Mouse (Mus musculus) midbrain, embryonic 16.5 days (tissue): ENCODE results near the gene Arhgap15. TPM values are rescaled to one million over a fixed set of nuclear protein-coding genes. Genes with fewer than 3 reads are reported as not detected.

Source experiments
- ATAC-seq: fragments of 200-750 bp; cut with Nextera tagmentation; 2 replicates; pipeline ENCODE4 v1.8.0; 2017; ENCODE audit warnings: moderate TSS enrichment
- H3K27ac ChIP-seq: fragments of 300-500 bp; sonication (generic); 2 replicates; pipeline ENCODE4 v1.5.1; 2014; ENCODE audit warnings: mild to moderate bottlenecking, low read length, mixed read lengths
- H3K27me3 ChIP-seq: fragments of 300-500 bp; sonication (generic); 2 replicates; pipeline ENCODE4 v1.6.1; 2014; ENCODE audit warnings: low read depth, low read length, mixed read lengths; ENCODE audit not compliant: control insufficient read depth, insufficient read depth
- H3K36me3 ChIP-seq: fragments of 300-500 bp; sonication (generic); 2 replicates; pipeline ENCODE4 v1.6.1; 2014; ENCODE audit warnings: mild to moderate bottlenecking, low read length, moderate library complexity, mixed read lengths; ENCODE audit not compliant: control insufficient read depth, insufficient read depth
- H3K4me1 ChIP-seq: fragments of 300-500 bp; sonication (generic); 2 replicates; pipeline ENCODE4 v1.6.1; 2014; ENCODE audit warnings: mild to moderate bottlenecking, low read length, mixed read lengths; ENCODE audit not compliant: control insufficient read depth, insufficient read depth
- H3K4me2 ChIP-seq: fragments of 300-500 bp; sonication (generic); 2 replicates; pipeline ENCODE4 v1.6.1; 2014; ENCODE audit warnings: mild to moderate bottlenecking, low read length, mixed read lengths
- H3K4me3 ChIP-seq: fragments of 300-500 bp; sonication (generic); 2 replicates; pipeline ENCODE4 v1.5.1; 2014; ENCODE audit warnings: low read depth, mild to moderate bottlenecking, low read length, moderate library complexity, mixed read lengths
- H3K9ac ChIP-seq: fragments of 300-500 bp; sonication (generic); 2 replicates; pipeline ENCODE4 v1.6.1; 2014; ENCODE audit warnings: low read depth, low read length, mixed read lengths
- H3K9me3 ChIP-seq: fragments of 300-500 bp; sonication (generic); replicated peaks from 2 replicates; pipeline ENCODE4 v1.6.1; 2014; ENCODE audit warnings: mild to moderate bottlenecking, low read length, mixed read lengths; ENCODE audit not compliant: control insufficient read depth, poor library complexity, severe bottlenecking
- WGBS: fragments of 180-500 bp; shearing (Covaris S2); extraction: QIAGEN DNeasy Blood & Tissue Kit; methylation state at CpG from one replicate; pipeline ENCODE4 v1.1.7; 2014; 5-methylcytosine and 5-hydroxymethylcytosine counted together
- polyA plus RNA-seq: library from polyadenylated mRNA; unstranded; fragments of >200 nt; fragmentation: Nextera tagmentation; extraction: Ambion mirVana; gene quantifications from 2 replicates; pipeline ENCODE4 v1.2.1, GENCODE M21; 2015

The Arhgap15 gene
- polyA plus RNA-seq, 1 experiment from 2014 or later = 1.1 TPM

GRCm38 (mm10) chr2:44098552-44098951 lies 349.9 kb downstream of the Arhgap15 start:
- H3K36me3 ChIP-seq = no peaks in the 10 kb centered on the region
- H3K27ac ChIP-seq = no peak overlapping the region
- no peak for ATAC-seq
- peaks cover 6% of the 10 kb centered on the region for H3K9me3 ChIP-seq
- WGBS = 92% methylated on average over 4 of the region's 4 CpGs
- H3K4me3 ChIP-seq = no peak overlapping the region
- H3K9ac ChIP-seq = no peak overlapping the region
- no peaks in the 10 kb centered on the region for H3K4me1 ChIP-seq
- no peak overlapping the region for H3K4me2 ChIP-seq
- H3K27me3 ChIP-seq = no peaks in the 10 kb centered on the region

- Histone ChIP-seq H3K4me3 (no peak overlapping the region), H3K9ac (no peak overlapping the region), H3K4me1 (peaks cover 5% of the 10 kb centered on the region), H3K9me3 (peaks cover 3% of the 10 kb centered on the region), H3K4me2 (no peak overlapping the region), H3K27ac (no peak overlapping the region), H3K36me3 (no peaks in the 10 kb centered on the region), H3K27me3 (no peaks in the 10 kb centered on the region)
- WGBS = 87% methylated on average over 6 of the region's 6 CpGs
- ATAC-seq = no peak
Observed at GRCm38 (mm10) chr2:44102351-44102750, 353.7 kb downstream of the Arhgap15 start.

- H3K27me3 ChIP-seq = no peaks in the 10 kb centered on the region
- no peak overlapping the region for H3K9ac ChIP-seq
- H3K4me1 ChIP-seq = peaks cover 5% of the 10 kb centered on the region
- H3K36me3 ChIP-seq = no peaks in the 10 kb centered on the region
- WGBS = 87% methylated on average over 8 of the region's 8 CpGs
- H3K4me3 ChIP-seq = no peak overlapping the region
- H3K27ac ChIP-seq = no peak overlapping the region
- ATAC-seq = no peak
- no peaks in the 10 kb centered on the region for H3K9me3 ChIP-seq
- H3K4me2 ChIP-seq = no peak overlapping the region
Observed at GRCm38 (mm10) chr2:44103321-44103720, 354.7 kb downstream of the Arhgap15 start.

GRCm38 (mm10) chr2:44103742-44104141 lies 355.1 kb downstream of the Arhgap15 start:
- Histone ChIP-seq H3K9ac (no peak overlapping the region), H3K9me3 (no peaks in the 10 kb centered on the region), H3K36me3 (no peaks in the 10 kb centered on the region), H3K4me3 (no peak overlapping the region), H3K27ac (no peak overlapping the region), H3K4me1 (peaks cover 5% of the 10 kb centered on the region), H3K27me3 (no peaks in the 10 kb centered on the region), H3K4me2 (no peak overlapping the region)
- WGBS = 78% methylated on average over 5 of the region's 5 CpGs
- ATAC-seq = no peak

- Histone ChIP-seq H3K27ac (no peak overlapping the region), H3K9ac (peak overlapping the region; percentile 24; the same call in 1 of the 2 replicates), H3K4me3 (0 out of 2 replicates have a peak overlapping the region, but pooled peaks have one; percentile 1), H3K27me3 (no peaks in the 10 kb centered on the region), H3K9me3 (no peaks in the 10 kb centered on the region), H3K36me3 (no peaks in the 10 kb centered on the region), H3K4me1 (peaks cover 5% of the 10 kb centered on the region), H3K4me2 (peak overlapping the region; percentile 37)
- ATAC-seq = peak; percentile 85
- 29% methylated on average over 22 of the region's 22 CpGs for WGBS
Observed at GRCm38 (mm10) chr2:44104282-44105197, 355.9 kb downstream of the Arhgap15 start.

GRCm38 (mm10) chr2:44105198-44105555 lies 356.6 kb downstream of the Arhgap15 start:
- no peaks in the 10 kb centered on the region for H3K27me3 ChIP-seq
- H3K9ac ChIP-seq = peak overlapping the region; percentile 24; the same call in 1 of the 2 replicates
- WGBS = 62% methylated on average over 8 of the region's 8 CpGs
- no peak overlapping the region for H3K27ac ChIP-seq
- ATAC-seq = 0 out of 2 replicates have a peak, but pooled peaks have one; percentile 10
- peak overlapping the region; percentile 37 for H3K4me2 ChIP-seq
- H3K9me3 ChIP-seq = no peaks in the 10 kb centered on the region
- H3K4me3 ChIP-seq = no peak overlapping the region
- H3K4me1 ChIP-seq = peaks cover 5% of the 10 kb centered on the region
- no peaks in the 10 kb centered on the region for H3K36me3 ChIP-seq

- 78% methylated on average over 8 of the region's 8 CpGs for WGBS
- Histone ChIP-seq H3K4me2 (no peak overlapping the region), H3K27ac (no peak overlapping the region), H3K4me3 (no peak overlapping the region), H3K27me3 (no peaks in the 10 kb centered on the region), H3K9me3 (no peaks in the 10 kb centered on the region), H3K36me3 (no peaks in the 10 kb centered on the region), H3K9ac (no peak overlapping the region), H3K4me1 (peaks cover 5% of the 10 kb centered on the region)
- no peak for ATAC-seq
Observed at GRCm38 (mm10) chr2:44106359-44106758, 357.7 kb downstream of the Arhgap15 start.

- no peaks in the 10 kb centered on the region for H3K27me3 ChIP-seq
- no peak overlapping the region for H3K9ac ChIP-seq
- H3K4me1 ChIP-seq = no peaks in the 10 kb centered on the region
- no peaks in the 10 kb centered on the region for H3K36me3 ChIP-seq
- H3K9me3 ChIP-seq = no peaks in the 10 kb centered on the region
- 88% methylated on average over 3 of the region's 3 CpGs for WGBS
- H3K27ac ChIP-seq = no peak overlapping the region
- no peak overlapping the region for H3K4me2 ChIP-seq
- no peak for ATAC-seq
- no peak overlapping the region for H3K4me3 ChIP-seq
Observed at GRCm38 (mm10) chr2:44111276-44111675, 362.7 kb downstream of the Arhgap15 start.

GRCm38 (mm10) chr2:44112990-44113798 lies 364.6 kb downstream of the Arhgap15 start:
- H3K36me3 ChIP-seq = no peaks in the 10 kb centered on the region
- H3K9ac ChIP-seq = no peak overlapping the region
- H3K27me3 ChIP-seq = no peaks in the 10 kb centered on the region
- no peak overlapping the region for H3K27ac ChIP-seq
- 82% methylated on average over 9 of the region's 9 CpGs for WGBS
- H3K4me2 ChIP-seq = no peak overlapping the region
- no peaks in the 10 kb centered on the region for H3K4me1 ChIP-seq
- no peak overlapping the region for H3K4me3 ChIP-seq
- no peak for ATAC-seq
- H3K9me3 ChIP-seq = no peaks in the 10 kb centered on the region
